Mouse (Mus musculus) limb, embryonic 11.5 days (tissue): ENCODE data around the gene Msx3. TPM values are rescaled to one million over a fixed set of nuclear protein-coding genes. Genes with fewer than 3 reads are reported as not detected.

Experiments
- ATAC-seq: fragments of 200-750 bp; cut with Nextera tagmentation; 2 replicates; pipeline ENCODE4 v1.8.0; 2017; ENCODE audit warnings: low read depth; ENCODE audit not compliant: insufficient number of reproducible peaks, low FRiP score, low TSS enrichment
- DNase-seq: peaks from one replicate; pipeline ENCODE4 v3.0.0-alpha.2; 2015; ENCODE audit warnings: low spot score
- H3K27ac ChIP-seq: fragments of 300-500 bp; sonication (generic); replicated peaks from 2 replicates; pipeline ENCODE4 v1.5.1; 2014; ENCODE audit warnings: low read depth, mild to moderate bottlenecking, low read length
- H3K27me3 ChIP-seq: fragments of 300-500 bp; sonication (generic); 2 replicates; pipeline ENCODE4 v1.6.1; 2014; ENCODE audit warnings: mild to moderate bottlenecking, low read length, mixed read lengths; ENCODE audit not compliant: control insufficient read depth, insufficient read depth
- H3K36me3 ChIP-seq: fragments of 300-500 bp; sonication (generic); 2 replicates; pipeline ENCODE4 v1.6.1; 2014; ENCODE audit warnings: mild to moderate bottlenecking, low read length, moderate library complexity, mixed read lengths; ENCODE audit not compliant: control insufficient read depth, insufficient read depth
- H3K4me1 ChIP-seq: fragments of 300-500 bp; sonication (generic); 2 replicates; pipeline ENCODE4 v1.6.1; 2014; ENCODE audit warnings: low read length, mixed read lengths; ENCODE audit not compliant: control insufficient read depth, insufficient read depth
- H3K4me2 ChIP-seq: fragments of 300-500 bp; sonication (generic); 2 replicates; pipeline ENCODE4 v1.6.1; 2014; ENCODE audit warnings: low read depth, mild to moderate bottlenecking, moderate library complexity; ENCODE audit not compliant: severe bottlenecking
- H3K4me3 ChIP-seq: fragments of 300-500 bp; sonication (generic); 2 replicates; pipeline ENCODE4 v1.5.1; 2014; ENCODE audit warnings: low read depth, low read length
- H3K9ac ChIP-seq: fragments of 300-500 bp; sonication (generic); 2 replicates; pipeline ENCODE4 v1.6.1; 2014; ENCODE audit warnings: mild to moderate bottlenecking, low read length
- H3K9me3 ChIP-seq: fragments of 300-500 bp; sonication (generic); 2 replicates; pipeline ENCODE4 v1.6.1; 2016; ENCODE audit warnings: low read length; ENCODE audit not compliant: control insufficient read depth
- WGBS: fragments of 180-500 bp; shearing (Covaris S2); extraction: QIAGEN DNeasy Blood & Tissue Kit; methylation state at CpG from one replicate; pipeline ENCODE4 v1.1.7; 2014; 5-methylcytosine and 5-hydroxymethylcytosine counted together
- polyA plus RNA-seq: library from polyadenylated mRNA; unstranded; fragments of >200 nt; fragmentation: Nextera tagmentation; extraction: Ambion mirVana; gene quantifications from 2 replicates; pipeline ENCODE4 v1.2.1, GENCODE M21; 2014

The Msx3 gene
- 0.14 TPM in 1 of 2 replicates, not detected in the other for polyA plus RNA-seq

- 1% methylated on average over 56 of the region's 56 CpGs for WGBS
- Histone ChIP-seq H3K4me3 (peak within 1 kb of the TSS; percentile 30), H3K27me3 (peaks cover 74% of the 10 kb centered on the region), H3K36me3 (no peaks in the 10 kb centered on the region), H3K4me2 (peak within 1 kb of the TSS; percentile 45), H3K9me3 (no peaks in the 10 kb centered on the region), H3K27ac (no peak within 1 kb of the TSS), H3K4me1 (no peaks in the 10 kb centered on the region; the same call in 1 of the 2 replicates), H3K9ac (0 out of 2 replicates have a peak within 1 kb of the TSS, but pooled peaks have one; percentile 7)
- DNase-seq (peak; percentile 58), ATAC-seq (peak; percentile 33)
These were observed at the start of gene Msx3 for GRCm38 (mm10) chr7:140048361-140049114. TSS of gene Msx3 (minus strand) at chr7:140049089.

GRCm38 (mm10) chr7:140098466-140098865 is 49.6 kb upstream of the Msx3 start:
- Histone ChIP-seq H3K36me3 (no peaks in the 10 kb centered on the region), H3K27ac (no peak overlapping the region), H3K9me3 (no peaks in the 10 kb centered on the region; the same call in 1 of the 2 replicates), H3K4me2 (no peak overlapping the region), H3K4me1 (0 out of 2 replicates have a peak, but pooled peaks cover 2% of the 10 kb centered on the region), H3K4me3 (no peak overlapping the region), H3K27me3 (no peaks in the 10 kb centered on the region), H3K9ac (no peak overlapping the region)
- no peak for ATAC-seq
- DNase-seq, result no peak
- 93% methylated on average over 1 of the region's 1 CpGs for WGBS

DNA sequence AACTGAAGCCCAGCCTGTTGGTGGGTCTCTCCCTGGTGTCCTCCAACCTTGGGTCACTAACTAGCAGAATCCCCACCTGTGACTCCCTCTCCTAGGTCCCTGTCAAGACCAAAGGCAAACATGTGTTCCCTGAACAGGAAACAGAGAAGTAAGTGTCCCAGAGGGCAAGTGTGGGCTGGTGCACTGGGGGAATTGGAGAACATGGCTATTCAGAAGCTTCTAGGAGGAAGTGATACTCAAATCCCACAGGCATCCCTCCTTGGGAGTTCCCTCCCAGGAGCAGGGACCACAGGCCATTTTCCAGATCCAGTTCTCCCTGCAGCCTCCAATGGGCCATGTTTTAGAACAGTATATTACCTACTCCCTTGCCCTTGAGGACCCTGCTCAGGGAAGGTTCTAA is 47.2 kb upstream of the Msx3 start:
- ATAC-seq, result no peak
- Histone ChIP-seq H3K4me1 (no peaks in the 10 kb centered on the region), H3K27ac (no peak overlapping the region), H3K4me2 (no peak overlapping the region), H3K27me3 (no peaks in the 10 kb centered on the region), H3K36me3 (no peaks in the 10 kb centered on the region), H3K9me3 (no peaks in the 10 kb centered on the region; the same call in 1 of the 2 replicates), H3K4me3 (no peak overlapping the region), H3K9ac (no peak overlapping the region)
- DNase-seq, result no peak

DNA sequence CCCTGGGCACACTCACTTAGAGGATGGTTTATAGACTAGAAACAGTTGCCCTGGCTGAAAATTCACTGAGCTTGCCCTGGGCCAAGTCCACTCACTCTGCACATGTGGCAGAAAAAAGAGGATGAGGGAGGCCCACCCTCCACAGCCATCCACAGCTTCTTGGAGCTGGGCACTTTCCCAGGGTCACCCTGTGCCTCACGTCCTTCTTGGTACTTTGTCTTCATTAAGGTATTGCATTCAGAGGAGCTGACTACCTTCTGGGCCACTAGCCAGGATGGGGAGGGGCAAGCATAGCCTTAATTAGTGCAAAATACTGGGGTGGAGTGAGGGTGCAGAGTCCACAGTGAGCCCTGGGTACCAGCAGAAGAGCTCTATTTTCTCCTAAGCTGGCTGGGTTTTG is 46.7 kb upstream of the Msx3 start:
- Histone ChIP-seq H3K4me2 (no peak overlapping the region), H3K9ac (no peak overlapping the region), H3K27ac (no peak overlapping the region), H3K36me3 (no peaks in the 10 kb centered on the region), H3K27me3 (no peaks in the 10 kb centered on the region), H3K9me3 (no peaks in the 10 kb centered on the region; the same call in 1 of the 2 replicates), H3K4me1 (no peaks in the 10 kb centered on the region), H3K4me3 (no peak overlapping the region)
- no peak for DNase-seq
- ATAC-seq, result no peak
- 42% methylated on average over 1 of the region's 1 CpGs for WGBS

- no peaks in the 10 kb centered on the region for H3K36me3 ChIP-seq
- WGBS, result 51% methylated on average over 5 of the region's 5 CpGs
- DNase-seq (no peak), ATAC-seq (no peak)
- no peak overlapping the region for H3K4me3 ChIP-seq
- H3K4me1 ChIP-seq, result no peaks in the 10 kb centered on the region
- no peak overlapping the region for H3K27ac ChIP-seq
- no peak overlapping the region for H3K4me2 ChIP-seq
- H3K9me3 ChIP-seq, result no peaks in the 10 kb centered on the region; the same call in 1 of the 2 replicates
- H3K27me3 ChIP-seq, result no peaks in the 10 kb centered on the region
- H3K9ac ChIP-seq, result no peak overlapping the region
These were observed 46.1 kb upstream of the Msx3 start for GRCm38 (mm10) chr7:140094954-140095353.

GRCm38 (mm10) chr7:140092924-140093528 is 44.1 kb upstream of the Msx3 start, which contains the start of gene Prap1:
TSS of gene Prap1 (plus strand) at chr7:140093395.
- no peak for DNase-seq

DNA sequence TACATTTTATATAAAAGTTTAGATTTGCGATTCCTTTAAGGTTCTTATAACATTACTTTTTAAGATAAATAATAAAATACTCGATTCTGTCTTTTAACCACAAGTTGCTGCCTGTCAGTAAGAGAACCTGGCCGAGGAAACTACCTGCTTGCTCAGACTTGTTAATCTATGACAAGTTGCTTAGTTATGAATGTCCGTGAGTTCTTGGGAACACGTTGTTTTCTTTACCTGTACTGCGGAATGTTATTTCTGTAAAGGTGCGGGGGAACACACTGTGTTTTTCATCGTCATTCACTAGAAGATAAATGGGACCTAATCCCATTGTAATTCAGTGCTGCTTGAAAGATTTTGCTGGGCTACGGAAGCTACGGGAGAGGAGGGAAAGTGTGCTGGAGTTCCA is 41.7 kb upstream of the Msx3 start:
- no peaks in the 10 kb centered on the region for H3K36me3 ChIP-seq
- no peak for DNase-seq
- no peaks in the 10 kb centered on the region for H3K27me3 ChIP-seq
- no peaks in the 10 kb centered on the region for H3K4me1 ChIP-seq
- no peaks in the 10 kb centered on the region for H3K9me3 ChIP-seq
- H3K27ac ChIP-seq, result no peak overlapping the region
- no peak for ATAC-seq
- no peak overlapping the region for H3K4me3 ChIP-seq
- no peak overlapping the region for H3K4me2 ChIP-seq
- 79% methylated on average over 10 of the region's 10 CpGs for WGBS
- no peak overlapping the region for H3K9ac ChIP-seq

More at GRCm38 (mm10) chr7:140092924-140093528, 44.1 kb upstream of the Msx3 start, which contains the start of gene Prap1:
- WGBS, result 68% methylated on average over 5 of the region's 5 CpGs
- H3K27me3 ChIP-seq, result no peaks in the 10 kb centered on the region
- ATAC-seq, result no peak
- no peak within 1 kb of the TSS for H3K4me3 ChIP-seq
- H3K27ac ChIP-seq, result no peak within 1 kb of the TSS
- no peak within 1 kb of the TSS for H3K9ac ChIP-seq
- H3K36me3 ChIP-seq, result no peaks in the 10 kb centered on the region
- no peak within 1 kb of the TSS for H3K4me2 ChIP-seq
- H3K9me3 ChIP-seq, result no peaks in the 10 kb centered on the region; the same call in 1 of the 2 replicates
- no peaks in the 10 kb centered on the region for H3K4me1 ChIP-seq

GRCm38 (mm10) chr7:140082242-140082678 is 33.4 kb upstream of the Msx3 start, which contains the start of gene Caly:
TSS of gene Caly (minus strand) at chr7:140082548.
- ATAC-seq, result peak; percentile 71; the same call in 1 of the 2 replicates
- no peak within 1 kb of the TSS for H3K4me3 ChIP-seq

More at GRCm38 (mm10) chr7:140082242-140082678, 33.4 kb upstream of the Msx3 start, which contains the start of gene Caly:
- H3K36me3 ChIP-seq, result no peaks in the 10 kb centered on the region
- peaks cover 9% of the 10 kb centered on the region; the same call in 1 of the 2 replicates for H3K4me1 ChIP-seq
- 6% methylated on average over 18 of the region's 18 CpGs for WGBS
- H3K4me2 ChIP-seq, result peak within 1 kb of the TSS; percentile 12; the same call in 1 of the 2 replicates
- no peaks in the 10 kb centered on the region for H3K9me3 ChIP-seq
- DNase-seq, result peak; percentile 79
- H3K27ac ChIP-seq, result no peak within 1 kb of the TSS
- H3K9ac ChIP-seq, result no peak within 1 kb of the TSS
- peaks cover 31% of the 10 kb centered on the region for H3K27me3 ChIP-seq
